Mouse (Mus musculus) intestine, embryonic 15.5 days (tissue): ENCODE results near the gene Styx. TPM values are rescaled to one million over a fixed set of nuclear protein-coding genes. Genes with fewer than 3 reads are reported as not detected.

ENCODE experiments used
- ATAC-seq: fragments of 200-750 bp; cut with Nextera tagmentation; 2 replicates; pipeline ENCODE4 v1.8.0; 2017; ENCODE audit warnings: moderate TSS enrichment, moderate library complexity
- H3K27ac ChIP-seq: fragments of 300-500 bp; sonication (generic); 2 replicates; pipeline ENCODE4 v1.5.1; 2015; ENCODE audit warnings: mild to moderate bottlenecking, inconsistent platforms
- H3K27me3 ChIP-seq: fragments of 300-500 bp; sonication (generic); replicated peaks from 2 replicates; pipeline ENCODE4 v1.6.1; 2015; ENCODE audit warnings: inconsistent platforms
- H3K36me3 ChIP-seq: fragments of 300-500 bp; sonication (generic); 2 replicates; pipeline ENCODE4 v1.6.1; 2015; ENCODE audit warnings: inconsistent platforms
- H3K4me1 ChIP-seq: fragments of 300-500 bp; sonication (generic); replicated peaks from 2 replicates; pipeline ENCODE4 v1.6.1; 2015; ENCODE audit warnings: inconsistent platforms
- H3K4me2 ChIP-seq: fragments of 300-500 bp; sonication (generic); replicated peaks from 2 replicates; pipeline ENCODE4 v1.6.1; 2015; ENCODE audit warnings: mild to moderate bottlenecking, inconsistent platforms
- H3K4me3 ChIP-seq: fragments of 300-500 bp; sonication (generic); replicated peaks from 2 replicates; pipeline ENCODE4 v1.5.1; 2015; ENCODE audit warnings: inconsistent platforms
- H3K9ac ChIP-seq: fragments of 300-500 bp; sonication (generic); 2 replicates; pipeline ENCODE4 v1.6.1; 2015; ENCODE audit warnings: inconsistent platforms
- H3K9me3 ChIP-seq: fragments of 300-500 bp; sonication (generic); 2 replicates; pipeline ENCODE4 v1.6.1; 2016; ENCODE audit warnings: inconsistent platforms
- WGBS: fragments of 180-500 bp; shearing (Covaris S2); methylation state at CpG from one replicate; pipeline ENCODE4 v1.1.7; 2015; 5-methylcytosine and 5-hydroxymethylcytosine counted together
- polyA plus RNA-seq: library from polyadenylated mRNA; unstranded; fragments of >200 nt; fragmentation: Nextera tagmentation; extraction: Ambion mirVana; gene quantifications from 2 replicates; pipeline ENCODE4 v1.2.1, GENCODE M21; 2015

The Styx gene
- polyA plus RNA-seq, 1 experiment from 2014 or later: 52.6 TPM

GRCm38 (mm10) chr14:45451090-45451489 is 100.2 kb downstream of the Styx start:
- H3K9ac ChIP-seq: no peak overlapping the region
- no peak overlapping the region for H3K4me2 ChIP-seq
- H3K36me3 ChIP-seq: no peaks in the 10 kb centered on the region
- 37% methylated on average over 2 of the region's 2 CpGs for WGBS
- no peak overlapping the region for H3K4me3 ChIP-seq
- H3K27ac ChIP-seq: no peak overlapping the region
- H3K27me3 ChIP-seq: no peaks in the 10 kb centered on the region
- H3K4me1 ChIP-seq: peaks cover 18% of the 10 kb centered on the region
- peak; percentile 55; the same call in 1 of the 2 replicates for ATAC-seq
- H3K9me3 ChIP-seq: no peaks in the 10 kb centered on the region

DNA sequence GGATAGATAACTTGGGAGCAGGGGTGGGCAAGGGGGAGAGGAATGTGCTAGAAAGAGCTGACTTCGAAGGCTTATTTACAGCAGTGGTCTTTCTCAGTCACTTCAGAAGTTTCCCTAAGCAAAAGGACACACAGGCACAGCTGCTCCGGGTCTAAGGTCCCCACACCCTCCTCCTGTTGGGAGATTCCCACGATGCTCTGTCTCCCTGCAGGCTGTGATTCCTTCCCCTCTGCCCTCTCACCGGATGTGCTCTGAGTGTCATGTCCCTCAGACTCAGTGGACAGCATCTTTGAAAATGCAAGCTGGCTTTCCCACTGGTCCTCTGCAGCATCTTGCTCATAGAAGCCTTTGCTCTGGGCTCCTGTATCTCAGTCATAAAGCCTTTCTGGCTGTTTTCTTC is 101.3 kb downstream of the Styx start:
- H3K27me3 ChIP-seq: no peaks in the 10 kb centered on the region
- H3K9ac ChIP-seq: no peak overlapping the region
- no peak for ATAC-seq
- peaks cover 20% of the 10 kb centered on the region for H3K4me1 ChIP-seq
- peak overlapping the region; percentile 74; the same call in 1 of the 2 replicates for H3K27ac ChIP-seq
- no peaks in the 10 kb centered on the region for H3K36me3 ChIP-seq
- H3K4me2 ChIP-seq: no peak overlapping the region
- no peaks in the 10 kb centered on the region for H3K9me3 ChIP-seq
- H3K4me3 ChIP-seq: no peak overlapping the region
- 29% methylated on average over 4 of the region's 4 CpGs for WGBS

GRCm38 (mm10) chr14:45452861-45453512 is 102.1 kb downstream of the Styx start:
- peak; percentile 83 for ATAC-seq
- Histone ChIP-seq H3K4me2 (peak overlapping the region; percentile 26), H3K9me3 (no peaks in the 10 kb centered on the region), H3K4me3 (no peak overlapping the region), H3K36me3 (no peaks in the 10 kb centered on the region), H3K27me3 (no peaks in the 10 kb centered on the region), H3K9ac (no peak overlapping the region), H3K4me1 (peaks cover 20% of the 10 kb centered on the region), H3K27ac (peak overlapping the region; percentile 74)
- WGBS: 16% methylated on average over 11 of the region's 11 CpGs

- Histone ChIP-seq H3K9ac (no peak overlapping the region), H3K4me1 (peaks cover 20% of the 10 kb centered on the region), H3K27me3 (no peaks in the 10 kb centered on the region), H3K9me3 (no peaks in the 10 kb centered on the region), H3K4me3 (no peak overlapping the region), H3K36me3 (no peaks in the 10 kb centered on the region), H3K27ac (peak overlapping the region; percentile 74), H3K4me2 (no peak overlapping the region)
- 0 out of 2 replicates have a peak, but pooled peaks have one; percentile 21 for ATAC-seq
- 54% methylated on average over 5 of the region's 5 CpGs for WGBS
Observed at GRCm38 (mm10) chr14:45453538-45454233, 102.8 kb downstream of the Styx start.

DNA sequence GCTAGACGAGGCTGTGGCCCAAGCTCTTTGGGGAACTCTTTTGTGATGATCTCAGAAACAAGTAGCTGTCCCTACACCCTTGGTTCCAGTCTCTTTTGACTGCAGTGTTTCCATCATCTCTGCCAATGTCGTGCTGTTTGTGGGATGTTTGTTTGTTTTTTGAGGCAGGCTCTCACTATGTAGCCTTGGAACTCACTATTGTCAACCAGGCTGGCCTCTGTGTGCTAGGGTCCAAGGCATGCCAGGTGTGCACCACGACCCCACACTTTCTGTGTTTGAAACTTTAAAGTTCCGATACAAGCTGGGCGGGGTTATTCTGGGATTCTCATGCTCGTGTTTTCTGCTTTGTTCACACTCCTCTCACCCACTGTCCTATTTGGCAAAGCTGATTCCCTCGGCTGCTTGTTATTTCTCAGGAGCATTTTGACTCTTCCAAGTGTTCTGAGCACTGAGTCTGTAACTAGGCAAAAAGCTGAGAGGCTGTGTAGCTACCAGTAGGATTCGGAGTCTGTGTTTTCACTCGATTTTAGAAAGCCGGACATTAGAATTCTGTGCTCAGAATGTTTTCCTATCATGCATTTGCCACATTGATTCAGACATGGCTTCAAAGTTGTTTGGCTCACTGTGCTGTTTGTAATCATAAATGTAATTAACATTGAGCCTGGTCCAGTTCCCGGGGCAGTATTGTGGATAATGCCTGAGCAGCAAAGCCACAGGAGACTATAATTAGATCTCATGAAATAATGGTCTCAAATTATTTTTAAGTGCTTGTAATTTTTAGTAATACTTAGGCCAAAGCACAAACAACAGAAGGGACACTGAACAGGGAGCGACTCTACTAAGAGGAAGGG is 105.0 kb downstream of the Styx start:
- no peak overlapping the region for H3K4me2 ChIP-seq
- no peaks in the 10 kb centered on the region for H3K9me3 ChIP-seq
- H3K36me3 ChIP-seq: peaks cover 7% of the 10 kb centered on the region; the same call in 1 of the 2 replicates
- H3K4me3 ChIP-seq: no peak overlapping the region
- peaks cover 20% of the 10 kb centered on the region for H3K4me1 ChIP-seq
- no peaks in the 10 kb centered on the region for H3K27me3 ChIP-seq
- no peak for ATAC-seq
- 63% methylated on average over 12 of the region's 12 CpGs for WGBS
- no peak overlapping the region for H3K27ac ChIP-seq
- H3K9ac ChIP-seq: no peak overlapping the region

DNA sequence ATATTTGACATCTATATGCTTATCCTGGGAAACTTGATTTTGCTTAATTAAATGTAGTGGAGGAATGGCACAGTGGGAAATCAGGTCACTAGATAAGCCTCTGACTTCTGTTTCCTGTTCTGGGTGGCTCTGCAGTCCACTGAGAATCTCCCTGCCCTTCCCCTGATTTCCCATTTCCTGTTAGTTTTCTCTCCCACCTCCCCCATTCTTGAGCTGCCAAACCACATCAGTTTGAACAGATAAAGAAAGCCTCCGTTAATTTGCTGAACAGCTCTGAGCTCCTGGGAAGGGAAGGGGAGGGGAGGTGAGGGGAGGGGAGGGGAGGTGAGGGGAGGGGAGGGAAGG is 105.6 kb downstream of the Styx start:
- no peak overlapping the region for H3K4me2 ChIP-seq
- H3K27ac ChIP-seq: no peak overlapping the region
- peaks cover 20% of the 10 kb centered on the region for H3K4me1 ChIP-seq
- 13% methylated on average over 1 of the region's 1 CpGs for WGBS
- H3K27me3 ChIP-seq: no peaks in the 10 kb centered on the region
- no peak for ATAC-seq
- H3K36me3 ChIP-seq: peaks cover 7% of the 10 kb centered on the region; the same call in 1 of the 2 replicates
- H3K9me3 ChIP-seq: no peaks in the 10 kb centered on the region
- no peak overlapping the region for H3K9ac ChIP-seq
- no peak overlapping the region for H3K4me3 ChIP-seq

- H3K4me1 ChIP-seq: peaks cover 17% of the 10 kb centered on the region
- H3K4me3 ChIP-seq: no peak overlapping the region
- no peak overlapping the region for H3K9ac ChIP-seq
- ATAC-seq: no peak
- 0 out of 2 replicates have a peak overlapping the region, but pooled peaks have one; percentile 34 for H3K27ac ChIP-seq
- WGBS: 82% methylated on average over 9 of the region's 9 CpGs
- H3K4me2 ChIP-seq: no peak overlapping the region
- peaks cover 7% of the 10 kb centered on the region; the same call in 1 of the 2 replicates for H3K36me3 ChIP-seq
- H3K27me3 ChIP-seq: no peaks in the 10 kb centered on the region
- H3K9me3 ChIP-seq: no peaks in the 10 kb centered on the region
Observed at GRCm38 (mm10) chr14:45457003-45457402, 106.1 kb downstream of the Styx start.

- Histone ChIP-seq H3K9me3 (no peaks in the 10 kb centered on the region), H3K27me3 (no peaks in the 10 kb centered on the region), H3K4me1 (peaks cover 13% of the 10 kb centered on the region; the same call in 1 of the 2 replicates), H3K4me3 (no peak overlapping the region), H3K9ac (no peak overlapping the region), H3K36me3 (peaks cover 11% of the 10 kb centered on the region), H3K27ac (no peak overlapping the region), H3K4me2 (no peak overlapping the region)
- WGBS: 95% methylated on average over 14 of the region's 14 CpGs
- no peak for ATAC-seq
Observed at GRCm38 (mm10) chr14:45459877-45460276, 109.0 kb downstream of the Styx start.

DNA sequence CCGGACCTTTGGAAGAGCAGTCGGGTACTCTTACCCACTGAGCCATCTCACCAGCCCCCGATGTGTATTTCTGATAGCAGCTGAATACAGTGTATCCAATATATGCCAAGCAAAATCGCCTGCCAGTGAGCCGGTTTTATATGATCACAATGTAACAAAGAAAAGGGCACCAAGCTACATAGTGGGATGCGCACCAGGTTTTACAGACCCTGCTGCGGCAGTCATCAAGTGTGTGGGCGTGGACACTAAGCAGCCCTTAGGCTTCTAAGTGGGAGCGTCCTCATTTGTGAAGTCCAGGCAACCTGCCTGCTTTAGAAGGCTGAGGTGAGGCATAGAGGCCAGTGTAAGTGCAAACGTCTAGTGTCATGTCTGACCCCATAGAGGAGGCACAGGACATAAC is 109.6 kb downstream of the Styx start:
- WGBS: 90% methylated on average over 10 of the region's 10 CpGs
- Histone ChIP-seq H3K4me3 (no peak overlapping the region), H3K27ac (no peak overlapping the region), H3K9ac (no peak overlapping the region), H3K36me3 (peaks cover 11% of the 10 kb centered on the region), H3K4me1 (peaks cover 12% of the 10 kb centered on the region; the same call in 1 of the 2 replicates), H3K27me3 (no peaks in the 10 kb centered on the region), H3K9me3 (no peaks in the 10 kb centered on the region), H3K4me2 (no peak overlapping the region)
- no peak for ATAC-seq

DNA sequence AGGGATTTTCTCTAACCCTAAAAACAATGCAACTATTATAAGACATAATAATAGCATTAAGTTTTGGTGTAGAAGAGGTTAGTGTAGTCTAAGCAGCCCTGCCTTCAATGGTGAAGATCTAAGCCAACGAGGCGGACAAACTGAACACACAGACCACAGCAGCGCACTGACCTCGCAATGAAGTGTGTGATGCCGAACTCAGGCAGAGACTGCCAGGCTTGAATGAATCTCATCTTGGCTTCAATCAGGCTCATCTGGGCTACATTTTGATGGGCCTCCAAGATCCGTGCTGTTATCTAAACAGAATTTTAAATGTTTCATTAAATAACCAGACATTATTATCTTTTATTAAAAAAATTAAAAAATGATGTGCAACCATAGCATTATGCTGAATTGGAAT is 111.1 kb downstream of the Styx start:
- H3K27ac ChIP-seq: no peak overlapping the region
- H3K4me1 ChIP-seq: peaks cover 9% of the 10 kb centered on the region; the same call in 1 of the 2 replicates
- no peak overlapping the region for H3K4me3 ChIP-seq
- no peaks in the 10 kb centered on the region for H3K9me3 ChIP-seq
- peaks cover 14% of the 10 kb centered on the region for H3K36me3 ChIP-seq
- 92% methylated on average over 6 of the region's 6 CpGs for WGBS
- H3K4me2 ChIP-seq: no peak overlapping the region
- ATAC-seq: no peak
- no peak overlapping the region for H3K9ac ChIP-seq
- H3K27me3 ChIP-seq: no peaks in the 10 kb centered on the region

- no peak overlapping the region for H3K4me3 ChIP-seq
- no peak for ATAC-seq
- H3K27ac ChIP-seq: no peak overlapping the region
- no peak overlapping the region for H3K9ac ChIP-seq
- H3K36me3 ChIP-seq: peaks cover 14% of the 10 kb centered on the region
- WGBS: 62% methylated on average over 6 of the region's 6 CpGs
- no peaks in the 10 kb centered on the region for H3K9me3 ChIP-seq
- H3K4me2 ChIP-seq: no peak overlapping the region
- H3K4me1 ChIP-seq: peaks cover 8% of the 10 kb centered on the region; the same call in 1 of the 2 replicates
- H3K27me3 ChIP-seq: no peaks in the 10 kb centered on the region
Observed at GRCm38 (mm10) chr14:45462374-45462773, 111.5 kb downstream of the Styx start.

- no peak for ATAC-seq
- Histone ChIP-seq H3K4me1 (peaks cover 8% of the 10 kb centered on the region; the same call in 1 of the 2 replicates), H3K9me3 (no peaks in the 10 kb centered on the region), H3K9ac (no peak overlapping the region; the same call in 1 of the 2 replicates), H3K27ac (peak overlapping the region; percentile 52), H3K36me3 (peaks cover 18% of the 10 kb centered on the region), H3K4me2 (0 out of 2 replicates have a peak overlapping the region, but pooled peaks have one; percentile 12), H3K27me3 (no peaks in the 10 kb centered on the region), H3K4me3 (no peak overlapping the region)
- WGBS: 71% methylated on average over 10 of the region's 10 CpGs
Observed at GRCm38 (mm10) chr14:45462875-45463475, 112.1 kb downstream of the Styx start.
